Mouse (Mus musculus) adrenal gland, adult 18-20 months (tissue): ENCODE results near the gene Necab3. TPM values are rescaled to one million over a fixed set of nuclear protein-coding genes. Genes with fewer than 3 reads are reported as not detected.

Experiments used
- DNase-seq, 2 experiments: peaks; one replicate each; pipeline ENCODE4 v3.0.0; 2021 to 2022; ENCODE audit warnings: low spot score in 2 of 2
- total RNA-seq, 2 experiments: library from RNA; stranded (reverse); gene quantifications; 1 replicate in 1 of 2; 2 replicates in 1 of 2; pipeline ENCODE4 v1.2.3; 2021

Gene Necab3
- total RNA-seq, 2 experiments from 2014 or later: 0.86 to 1.6 TPM

- DNase-seq: no peak
Measured at GRCm38 (mm10) chr2:154572996-154573395, 14.3 kb upstream of the Necab3 start.

- no peak for DNase-seq
Measured at GRCm38 (mm10) chr2:154571976-154572375, 13.3 kb upstream of the Necab3 start.

GRCm38 (mm10) chr2:154571266-154571665 is 12.6 kb upstream of the Necab3 start:
- no peak for DNase-seq

- DNase-seq: no peak
Measured at GRCm38 (mm10) chr2:154570666-154571065, 12.0 kb upstream of the Necab3 start.

GRCm38 (mm10) chr2:154569836-154570286 is 11.2 kb upstream of the Necab3 start, which contains the start of gene E2f1:
TSS of gene E2f1 (minus strand) at chr2:154569892.
- DNase-seq: peak; percentile 92 to 93

GRCm38 (mm10) chr2:154569071-154569748 is 10.5 kb upstream of the Necab3 start:
- DNase-seq: peak; percentile 61 to 75

GRCm38 (mm10) chr2:154568329-154569070 is 9.8 kb upstream of the Necab3 start:
- DNase-seq: no peak

GRCm38 (mm10) chr2:154567766-154568165 is 9.1 kb upstream of the Necab3 start:
- DNase-seq: no peak

GRCm38 (mm10) chr2:154566641-154567040 is 8.0 kb upstream of the Necab3 start:
- no peak for DNase-seq

GRCm38 (mm10) chr2:154565562-154565961 is 6.9 kb upstream of the Necab3 start:
- no peak for DNase-seq

GRCm38 (mm10) chr2:154563612-154564170 is 5.0 kb upstream of the Necab3 start:
- no peak for DNase-seq

- DNase-seq: no peak
Measured at GRCm38 (mm10) chr2:154557184-154557832, 1.4 kb downstream of the Necab3 start.

GRCm38 (mm10) chr2:154555235-154555634 is 3.5 kb downstream of the Necab3 start:
- DNase-seq: no peak

GRCm38 (mm10) chr2:154552424-154552907 is 6.2 kb downstream of the Necab3 start:
- peak; percentile 64 to 65 for DNase-seq

GRCm38 (mm10) chr2:154551927-154552326 is 6.8 kb downstream of the Necab3 start:
- DNase-seq: no peak

GRCm38 (mm10) chr2:154551476-154551875 is 7.2 kb downstream of the Necab3 start, which contains the start of gene Actl10:
TSS of gene Actl10 (plus strand) at chr2:154551776.
- DNase-seq: no peak

GRCm38 (mm10) chr2:154550937-154551336 is 7.8 kb downstream of the Necab3 start:
- DNase-seq: no peak

GRCm38 (mm10) chr2:154549886-154550189 is 8.9 kb downstream of the Necab3 start:
- no peak for DNase-seq

- DNase-seq: peak; percentile 48 to 60
Measured at GRCm38 (mm10) chr2:154549127-154549885, 9.4 kb downstream of the Necab3 start.

- DNase-seq: no peak
Measured at GRCm38 (mm10) chr2:154548688-154549087, 10.0 kb downstream of the Necab3 start.

- DNase-seq: no peak
Measured at GRCm38 (mm10) chr2:154546711-154547110, 12.0 kb downstream of the Necab3 start, which contains the start of gene 1700003F12Rik. TSS of gene 1700003F12Rik (plus strand) at chr2:154547085.
